Mouse (Mus musculus) cerebellum, postnatal 4 days (tissue): Measurements from ENCODE around the gene Uba6.
A peak's percentile ranks its signal among the peaks of the same experiment; 100 is the strongest.

ENCODE experiments used
- DNase-seq, 2 experiments: peaks; one replicate each; pipeline ENCODE4 v3.0.0; 2022; ENCODE audit warnings: low spot score in 2 of 2, mixed read lengths in 1 of 2

Gene Uba6

GRCm38 (mm10) chr5:86072756-86073386, 99.7 kb downstream of the Uba6 start:
- no peak for DNase-seq

GRCm38 (mm10) chr5:86071538-86071937, 101.1 kb downstream of the Uba6 start, which contains the start of gene Stap1:
Gene Stap1, plus strand, starts transcription at chr5:86071746.
- DNase-seq = no peak

DNA sequence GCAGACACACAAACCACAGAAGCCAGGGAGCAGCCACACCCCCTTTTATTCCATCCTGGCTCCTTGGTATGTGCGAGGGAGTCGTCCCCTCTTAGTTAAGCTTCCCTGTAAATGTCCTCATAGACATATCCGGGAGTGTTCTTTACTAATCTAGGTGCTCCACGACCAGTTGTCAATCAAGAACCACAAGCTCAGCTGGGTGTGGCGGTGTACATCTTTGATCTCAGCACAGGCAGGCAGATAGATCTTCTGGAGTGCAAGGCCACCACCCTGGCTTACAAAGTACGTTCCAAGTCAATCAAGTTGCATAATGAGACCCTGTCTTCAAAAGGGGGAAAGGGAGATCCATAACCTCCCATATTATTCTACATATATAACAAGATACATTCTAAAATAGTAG, 103.5 kb downstream of the Uba6 start:
- no peak for DNase-seq

- DNase-seq = no peak
Measured at GRCm38 (mm10) chr5:86068451-86068850, 104.2 kb downstream of the Uba6 start.

- peak; percentile 80 to 87 for DNase-seq
Measured at GRCm38 (mm10) chr5:86066551-86066929, 106.1 kb downstream of the Uba6 start.

DNA sequence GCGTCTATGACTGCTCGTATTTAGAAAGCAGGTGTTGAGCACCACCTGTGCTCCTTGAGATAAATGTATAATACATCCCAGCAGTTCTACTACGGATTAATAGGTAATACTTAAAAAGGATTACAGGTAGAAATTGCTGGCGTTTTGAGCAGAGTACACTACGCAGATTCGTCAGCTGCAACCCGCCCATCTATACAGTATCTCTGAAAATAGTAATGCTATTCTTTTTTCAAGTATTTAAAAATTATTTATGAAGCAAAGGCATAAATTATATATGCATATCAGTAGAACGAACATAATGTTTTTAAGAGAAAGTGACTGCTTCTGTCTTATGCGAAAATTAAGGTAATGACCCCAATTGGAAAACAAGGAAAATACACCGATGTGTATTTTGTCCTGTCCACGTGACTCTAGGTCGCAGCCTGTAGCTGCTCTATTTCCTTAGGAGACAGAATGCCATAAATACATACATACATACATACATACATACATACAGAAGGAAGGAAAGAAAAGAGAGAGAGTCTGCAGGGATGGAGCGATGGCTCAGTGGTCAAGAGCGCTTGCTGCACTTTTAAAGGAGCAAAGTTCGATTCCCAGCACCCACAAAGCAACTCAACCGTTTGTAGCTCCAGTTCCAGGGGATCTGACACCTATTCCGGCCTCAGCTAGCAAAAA, 106.6 kb downstream of the Uba6 start:
- no peak for DNase-seq

DNA sequence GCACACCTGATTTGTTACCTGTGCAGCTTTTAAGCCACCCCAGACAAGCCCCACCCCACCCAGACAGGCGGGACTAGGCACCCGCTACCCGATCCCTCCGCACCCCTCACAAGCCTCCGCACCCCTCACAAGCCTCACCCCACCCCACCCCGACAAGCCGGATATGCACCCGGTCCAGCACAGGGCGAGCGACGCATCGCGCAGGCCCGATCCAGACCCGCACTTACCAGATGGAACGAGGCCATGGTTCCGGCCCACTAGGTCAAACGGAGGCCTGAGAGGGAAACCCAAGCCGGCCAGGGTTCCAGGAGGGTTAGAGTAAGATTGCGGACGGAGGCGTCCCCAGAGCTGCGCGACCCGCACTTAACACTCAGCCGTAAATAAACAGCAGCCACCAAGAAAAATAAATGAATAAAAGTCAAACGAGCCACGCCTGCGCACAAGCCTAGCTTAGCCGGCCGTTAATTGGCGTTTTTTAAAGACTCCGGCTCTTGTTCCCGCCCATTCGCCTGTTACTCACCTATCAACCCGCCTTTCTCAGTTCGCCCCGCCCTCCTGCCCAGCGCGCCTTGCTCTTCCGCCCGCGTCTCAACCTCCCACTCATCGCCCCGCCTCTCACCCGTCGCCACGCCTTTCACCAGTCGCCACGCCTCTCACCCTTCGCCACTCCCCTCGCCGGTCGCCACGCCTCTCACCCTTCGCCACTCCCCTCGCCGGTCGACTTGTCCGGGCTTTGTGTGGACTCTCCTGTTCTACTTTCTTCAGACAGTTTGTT, 107.3 kb downstream of the Uba6 start, which contains the start of gene Cenpc1:
Cenpc1 (minus strand) TSS at position 483 of the 775 bp plus-strand sequence.
- peak; percentile 86 to 91 for DNase-seq

DNA sequence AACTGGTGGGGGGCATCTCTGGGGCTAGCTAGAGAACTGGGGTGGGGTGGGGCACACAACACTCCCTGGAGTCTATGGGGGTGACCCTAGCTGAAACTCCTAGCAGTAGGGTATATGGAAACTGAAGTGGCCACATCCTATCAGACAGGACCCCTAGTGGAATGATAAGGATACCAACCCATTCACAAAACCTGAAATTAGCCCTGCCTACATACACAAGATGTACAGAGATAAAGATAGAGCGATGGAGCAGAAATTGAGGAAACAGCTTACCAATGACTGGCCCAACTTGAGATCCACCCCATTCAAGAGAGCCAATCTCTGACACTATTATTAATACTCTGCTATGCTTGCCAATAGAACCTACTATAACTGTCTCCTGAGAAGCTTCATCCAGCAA, 109.1 kb downstream of the Uba6 start:
- DNase-seq = no peak
